Comparison of ENCODE assay signal across 15 mouse cellular contexts in the genomic region with DNA sequence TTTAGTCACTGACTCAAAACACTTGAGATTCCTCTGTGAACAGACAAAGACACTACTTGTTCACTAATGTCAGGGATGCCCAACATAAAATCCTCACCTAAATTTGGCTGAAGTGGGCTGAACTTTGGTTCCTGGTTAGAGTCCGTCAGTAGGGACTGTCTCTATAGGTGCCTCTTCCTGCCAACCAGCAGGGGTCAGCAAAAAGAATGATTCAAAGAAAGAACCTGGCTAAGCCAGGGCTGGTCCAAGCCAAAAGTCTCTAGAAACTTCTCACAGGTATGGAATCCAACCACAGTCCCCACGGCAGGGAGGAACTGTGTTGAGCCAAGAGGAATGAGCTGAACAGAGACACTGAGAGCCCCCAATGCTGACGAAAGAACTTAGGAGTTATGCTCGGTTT.
DNase-seq lines count a peak whose midpoint lies in the region; ATAC-seq and TF ChIP-seq lines count a peak whose summit lies in the region.
"Had no signal": no experiment of that assay in that cellular context is flagged by ENCODE, and none has a peak within 500 bp of the region (broad histone marks: within the 10 kb centered on the region; RNA-seq: fewer than 3 reads in every experiment).

No protein-coding gene starts in this region.

- no peak for DNase-seq in hindbrain, postnatal 0 days (ENCODE audit: low spot score)
- no peak for DNase-seq in hindbrain, embryonic 10.5 days (ENCODE audit: low spot score)
- DNase-seq in lung, postnatal 0 days (ENCODE audit: low spot score), result peak; percentile 65
- no peak for DNase-seq in lung, postnatal 4 days
- DNase-seq in splenic B cell, adult 2 months (ENCODE audit: low read depth, low spot score), result peak; percentile 45
- no peak for DNase-seq in right cerebral cortex, postnatal 36 days (ENCODE audit: low spot score in 2 of 2)
- DNase-seq in right cerebral cortex, postnatal 14 days, result no peak
- DNase-seq: adrenal gland, postnatal 25 days; cerebellum, adult 9-11 months; layer of hippocampus, postnatal 36 days; retina, postnatal 1 day had no signal

- H3K4me2 ChIP-seq in hindbrain, postnatal 0 days (ENCODE audit: low read depth, low read length), result no peak overlapping the region
- no peak overlapping the region for H3K4me2 ChIP-seq in lung, postnatal 0 days (replicated peaks; ENCODE audit: low read depth, low read length)
- H3K4me2 ChIP-seq: hindbrain, embryonic 12.5 days; liver, embryonic 15.5 days had no signal

- 80% methylated on average over 4 of the region's 4 CpGs for WGBS in hindbrain, postnatal 0 days
- WGBS in hindbrain, embryonic 10.5 days, result 84% methylated on average over 4 of the region's 4 CpGs
- WGBS in lung, postnatal 0 days, result 73% methylated on average over 4 of the region's 4 CpGs

- no peaks in the 10 kb centered on the region for H3K27me3 ChIP-seq in hindbrain, postnatal 0 days (ENCODE audit: insufficient read depth, low read length)
- no peaks in the 10 kb centered on the region for H3K27me3 ChIP-seq in hindbrain, embryonic 10.5 days (ENCODE audit: insufficient read depth, poor library complexity, severe bottlenecking)
- no peaks in the 10 kb centered on the region for H3K27me3 ChIP-seq in lung, postnatal 0 days (replicated peaks; ENCODE audit: insufficient read depth, low read length)
- no peaks in the 10 kb centered on the region for H3K27me3 ChIP-seq in splenic B cell, adult 2 months (ENCODE audit: control insufficient read depth, insufficient read depth, low read length, poor library complexity, severe bottlenecking)
- H3K27me3 ChIP-seq: hindbrain, embryonic 12.5 days; liver, embryonic 15.5 days had no signal

- peak; percentile 18; the same call in 1 of the 2 replicates for TF ChIP-seq CTCF in hindbrain, postnatal 0 days (IDR thresholded peaks at IDR 0.05; ENCODE audit: low read depth)
- TF ChIP-seq CTCF in lung, postnatal 0 days (IDR thresholded peaks at IDR 0.05), result peak; percentile 64
- 0 out of 2 replicates have a peak, but pooled peaks have one; percentile 6 for TF ChIP-seq CTCF in cortical plate, adult 2 months (IDR thresholded peaks at IDR 0.05; ENCODE audit: extremely low read depth, insufficient read depth, low read length)

- H3K4me3 ChIP-seq in hindbrain, postnatal 0 days (ENCODE audit: low read length), result no peak overlapping the region
- no peak overlapping the region for H3K4me3 ChIP-seq in hindbrain, embryonic 10.5 days
- no peak overlapping the region for H3K4me3 ChIP-seq in lung, postnatal 0 days (ENCODE audit: low read depth, low read length)
- no peak overlapping the region for H3K4me3 ChIP-seq in cortical plate, adult 2 months (ENCODE audit: insufficient read depth, low read length)
- H3K4me3 ChIP-seq: hindbrain, embryonic 12.5 days; liver, embryonic 15.5 days had no signal

- no peak for TF ChIP-seq POLR2A in cortical plate, adult 2 months (IDR thresholded peaks at IDR 0.05; ENCODE audit: extremely low read depth, insufficient read depth, low read length)

- no peaks in the 10 kb centered on the region for H3K36me3 ChIP-seq in hindbrain, postnatal 0 days (ENCODE audit: insufficient read depth, low read length)
- no peaks in the 10 kb centered on the region for H3K36me3 ChIP-seq in hindbrain, embryonic 10.5 days
- H3K36me3 ChIP-seq in lung, postnatal 0 days (ENCODE audit: insufficient read depth, low read length), result no peaks in the 10 kb centered on the region
- H3K36me3 ChIP-seq in splenic B cell, adult 2 months (ENCODE audit: control insufficient read depth, insufficient read depth, low read length, poor library complexity, severe bottlenecking), result no peaks in the 10 kb centered on the region
- H3K36me3 ChIP-seq: G1E; hindbrain, embryonic 12.5 days; liver, embryonic 15.5 days had no signal

- H3K27ac ChIP-seq in hindbrain, postnatal 0 days, result no peak overlapping the region
- H3K27ac ChIP-seq in hindbrain, embryonic 10.5 days, result no peak overlapping the region
- no peak overlapping the region for H3K27ac ChIP-seq in lung, postnatal 0 days (ENCODE audit: low read length)
- no peak overlapping the region for H3K27ac ChIP-seq in cortical plate, adult 2 months (ENCODE audit: insufficient read depth, low read length)
- H3K27ac ChIP-seq: hindbrain, embryonic 12.5 days; liver, embryonic 15.5 days had no signal

- no peaks in the 10 kb centered on the region for H3K9me3 ChIP-seq in hindbrain, postnatal 0 days (ENCODE audit: low read length)
- no peaks in the 10 kb centered on the region for H3K9me3 ChIP-seq in hindbrain, embryonic 10.5 days
- no peaks in the 10 kb centered on the region for H3K9me3 ChIP-seq in lung, postnatal 0 days (ENCODE audit: low read length)
- H3K9me3 ChIP-seq: G1E; hindbrain, embryonic 12.5 days; liver, embryonic 15.5 days had no signal

- H3K9ac ChIP-seq in hindbrain, postnatal 0 days (replicated peaks; ENCODE audit: low read length), result no peak overlapping the region
- H3K9ac ChIP-seq in lung, postnatal 0 days (replicated peaks; ENCODE audit: low read depth), result no peak overlapping the region
- H3K9ac ChIP-seq: hindbrain, embryonic 12.5 days; liver, embryonic 15.5 days had no signal

- H3K4me1 ChIP-seq in hindbrain, postnatal 0 days (ENCODE audit: insufficient read depth, low read length), result no peaks in the 10 kb centered on the region
- H3K4me1 ChIP-seq in hindbrain, embryonic 10.5 days (replicated peaks), result peaks cover 50% of the 10 kb centered on the region
- H3K4me1 ChIP-seq in lung, postnatal 0 days (ENCODE audit: insufficient read depth, low read depth, low read length), result no peaks in the 10 kb centered on the region
- no peaks in the 10 kb centered on the region for H3K4me1 ChIP-seq in cortical plate, adult 2 months (ENCODE audit: control insufficient read depth, insufficient read depth, low read length)

- ATAC-seq in hindbrain, postnatal 0 days, result no peak
- peak; percentile 33; the same call in 1 of the 2 replicates for ATAC-seq in lung, postnatal 0 days

- TF ChIP-seq EP300 in lung, postnatal 0 days (IDR thresholded peaks at IDR 0.05), result no peak

Comparison
In these comparisons a context has a peak if more than half of its experiments do, and no peak if none do; other contexts are left out.
1. DNase-seq: peak in lung, postnatal 0 days (single experiment) and splenic B cell, adult 2 months (single experiment); none in hindbrain, postnatal 0 days (single experiment), hindbrain, embryonic 10.5 days (single experiment), lung, postnatal 4 days (0 of 2), right cerebral cortex, postnatal 36 days (0 of 2) and right cerebral cortex, postnatal 14 days (single experiment).
2. CTCF ChIP-seq: peak in every context shown above with its lines; median percentile 64 in lung, postnatal 0 days; 18 in hindbrain, postnatal 0 days; 6 in cortical plate, adult 2 months.